Mouse (Mus musculus) ovary, postnatal 14 days (tissue): Measurements from ENCODE around the gene Bag5.
"Not testable (repeated sequence)": the region's sequence is repeated elsewhere in the genome, so short reads cannot be mapped to it uniquely, and the experiment has no call there.

Experiments
- DNase-seq: peaks from one replicate; pipeline ENCODE4 v3.0.0; 2022; ENCODE audit warnings: low spot score

Bag5 gene

GRCm38 (mm10) chr12:111713004-111713651 lies at the start of gene Bag5, which contains the start of gene Apopt1:
Gene Bag5 (minus strand): TSS chr12:111713257.
Gene Apopt1 (plus strand): TSS chr12:111713261.
- DNase-seq = peak; percentile 83

GRCm38 (mm10) chr12:111760306-111760908 lies 47.4 kb upstream of the Bag5 start:
- DNase-seq = no peak

GRCm38 (mm10) chr12:111759176-111760061 lies 46.4 kb upstream of the Bag5 start:
- DNase-seq = no peak

- DNase-seq = peak; percentile 67
These were observed 45.5 kb upstream of the Bag5 start, which contains the start of gene Klc1 for GRCm38 (mm10) chr12:111758381-111759175. Gene Klc1 (plus strand): TSS chr12:111758849.

GRCm38 (mm10) chr12:111757561-111758325 lies 44.7 kb upstream of the Bag5 start:
- DNase-seq = no peak

DNA sequence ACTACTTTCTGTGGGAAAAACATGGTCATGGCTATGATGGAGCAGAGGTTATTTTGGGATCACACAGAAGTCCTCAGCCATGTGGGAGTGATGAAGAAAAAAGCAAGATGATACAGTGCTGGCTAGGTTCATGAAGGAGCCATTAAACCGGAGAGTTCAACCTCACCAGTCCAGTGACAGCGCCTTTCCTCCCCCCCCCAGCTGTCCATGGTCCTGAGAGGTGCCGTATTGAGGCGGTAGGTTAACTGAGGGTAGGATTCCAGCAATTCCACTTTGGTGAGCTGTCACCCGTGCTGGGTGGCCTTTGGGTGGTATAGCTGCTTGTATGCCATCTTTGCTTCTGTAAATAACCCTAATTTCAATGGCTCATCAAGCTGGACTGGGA lies 43.6 kb upstream of the Bag5 start:
- DNase-seq = no peak

GRCm38 (mm10) chr12:111756082-111756697 lies 43.1 kb upstream of the Bag5 start:
- DNase-seq = no peak

- no peak for DNase-seq
These were observed 42.2 kb upstream of the Bag5 start for GRCm38 (mm10) chr12:111755231-111755630.

- DNase-seq = no peak
These were observed 41.7 kb upstream of the Bag5 start for GRCm38 (mm10) chr12:111754710-111755109.

DNA sequence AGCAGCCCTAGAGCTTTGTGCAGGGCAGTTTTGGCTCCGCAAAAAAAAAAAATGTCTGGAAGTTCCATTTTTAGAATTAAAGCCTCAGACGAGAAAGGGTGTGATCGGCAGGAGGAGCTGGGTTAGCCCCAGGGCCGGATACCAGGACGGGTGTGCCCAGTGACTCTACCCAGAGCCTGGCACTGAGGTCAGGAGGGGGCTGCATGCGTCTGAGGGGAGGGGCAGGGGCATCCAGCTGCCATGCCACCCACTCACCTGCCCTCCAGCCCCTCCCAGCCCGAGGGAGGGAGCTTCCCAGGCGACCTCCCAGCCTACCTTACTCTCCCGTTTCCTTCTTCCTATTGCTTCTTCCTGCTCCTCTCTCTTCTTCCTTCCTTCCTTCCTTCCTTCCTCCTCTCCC lies 40.3 kb upstream of the Bag5 start:
- no peak for DNase-seq

- no peak for DNase-seq
These were observed 39.4 kb upstream of the Bag5 start for GRCm38 (mm10) chr12:111752491-111752890.

DNA sequence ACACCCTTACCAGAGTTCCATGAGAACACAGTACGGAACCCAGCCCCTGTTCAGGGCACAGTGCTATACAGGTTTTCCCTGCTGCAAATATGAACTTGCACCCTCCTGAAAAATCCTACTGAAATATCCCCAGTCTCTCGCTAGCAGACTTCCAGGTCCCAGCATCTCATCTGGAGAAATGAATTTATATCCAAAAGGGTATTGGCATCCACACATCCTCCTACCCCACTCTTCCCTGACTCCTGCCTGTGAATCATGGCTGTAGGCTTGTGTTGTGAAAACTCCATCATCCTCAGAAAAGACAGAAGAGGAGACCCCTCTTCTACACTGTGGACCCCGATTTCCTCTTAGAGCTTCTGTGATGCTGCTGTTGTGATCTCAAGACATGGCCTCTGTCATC lies 37.7 kb upstream of the Bag5 start:
- DNase-seq = no peak

DNA sequence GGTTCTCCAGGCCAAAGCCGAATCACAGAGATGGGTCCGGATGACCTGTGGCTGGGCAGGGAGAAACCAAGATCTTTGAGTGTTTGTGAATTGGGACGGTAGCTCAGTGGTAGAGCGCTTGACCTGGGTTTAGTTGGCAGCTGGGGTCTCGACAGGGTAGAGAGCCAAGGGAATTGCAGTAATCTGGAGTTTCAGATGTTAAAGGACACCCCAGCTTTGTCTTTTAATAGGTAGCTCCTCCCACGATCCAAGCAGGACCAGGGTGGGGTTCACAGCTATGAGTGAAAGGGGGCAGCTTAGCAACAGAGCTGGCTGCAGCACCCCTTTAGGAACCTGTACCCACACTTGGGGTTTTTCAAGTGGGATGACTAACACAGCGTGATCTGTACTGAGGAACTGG lies 34.4 kb upstream of the Bag5 start:
- DNase-seq = no peak

GRCm38 (mm10) chr12:111746091-111746490 lies 33.0 kb upstream of the Bag5 start:
- DNase-seq = peak; percentile 46

- DNase-seq = no peak
These were observed 32.2 kb upstream of the Bag5 start for GRCm38 (mm10) chr12:111745274-111745673.

- no peak for DNase-seq
These were observed 30.9 kb upstream of the Bag5 start for GRCm38 (mm10) chr12:111743981-111744423.

- DNase-seq = no peak
These were observed 30.4 kb upstream of the Bag5 start for GRCm38 (mm10) chr12:111743419-111743818.

GRCm38 (mm10) chr12:111741338-111741737 lies 28.3 kb upstream of the Bag5 start:
- no peak for DNase-seq

DNA sequence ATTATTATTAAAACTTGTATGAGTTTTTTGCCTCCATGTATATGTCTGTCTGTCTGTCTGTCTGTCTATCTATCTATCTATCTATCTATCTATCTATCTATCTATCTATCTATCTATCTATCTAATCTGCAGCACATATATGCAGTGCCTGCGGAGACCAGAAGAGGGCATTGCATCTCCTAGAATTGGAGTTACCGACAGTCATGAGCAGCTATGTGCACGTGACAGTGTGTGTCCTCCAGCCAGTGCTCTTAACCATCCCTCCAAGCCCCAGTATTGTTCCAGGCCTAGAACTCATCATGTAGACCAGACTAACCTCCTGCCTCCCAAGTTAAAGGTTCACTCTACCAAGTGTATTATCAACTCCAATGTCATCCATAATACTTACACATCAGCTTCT lies 25.7 kb upstream of the Bag5 start:
- DNase-seq = peak; percentile 39

GRCm38 (mm10) chr12:111737370-111737769 lies 24.3 kb upstream of the Bag5 start:
- no peak for DNase-seq

DNA sequence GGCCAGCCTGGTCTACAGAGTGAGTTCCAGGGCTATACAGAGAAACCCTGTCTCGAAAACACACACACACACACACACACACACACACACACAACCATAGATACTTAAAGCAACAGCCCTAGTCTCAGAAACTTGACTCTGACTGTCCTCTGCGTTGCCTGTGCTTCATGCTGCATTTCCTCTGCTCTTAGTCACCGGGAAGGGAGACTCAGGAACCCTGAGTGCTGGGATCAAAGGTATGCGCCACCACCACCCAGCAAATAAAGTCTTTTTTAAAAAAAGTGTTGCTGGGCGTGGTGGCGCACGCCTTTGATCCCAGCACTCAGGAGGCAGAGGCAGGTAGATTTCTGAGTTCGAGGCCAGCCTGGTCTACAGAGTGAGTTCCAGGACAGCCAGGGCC lies 23.6 kb upstream of the Bag5 start:
- not testable (repeated sequence) for DNase-seq
